Mouse (Mus musculus): ENCODE measurements around the gene Pygo1. TPM values are rescaled to one million over a fixed set of nuclear protein-coding genes. Genes with fewer than 3 reads are reported as not detected.

Pygo1 gene
- total RNA-seq, 1 experiment from 2014 or later = not detected

DNA sequence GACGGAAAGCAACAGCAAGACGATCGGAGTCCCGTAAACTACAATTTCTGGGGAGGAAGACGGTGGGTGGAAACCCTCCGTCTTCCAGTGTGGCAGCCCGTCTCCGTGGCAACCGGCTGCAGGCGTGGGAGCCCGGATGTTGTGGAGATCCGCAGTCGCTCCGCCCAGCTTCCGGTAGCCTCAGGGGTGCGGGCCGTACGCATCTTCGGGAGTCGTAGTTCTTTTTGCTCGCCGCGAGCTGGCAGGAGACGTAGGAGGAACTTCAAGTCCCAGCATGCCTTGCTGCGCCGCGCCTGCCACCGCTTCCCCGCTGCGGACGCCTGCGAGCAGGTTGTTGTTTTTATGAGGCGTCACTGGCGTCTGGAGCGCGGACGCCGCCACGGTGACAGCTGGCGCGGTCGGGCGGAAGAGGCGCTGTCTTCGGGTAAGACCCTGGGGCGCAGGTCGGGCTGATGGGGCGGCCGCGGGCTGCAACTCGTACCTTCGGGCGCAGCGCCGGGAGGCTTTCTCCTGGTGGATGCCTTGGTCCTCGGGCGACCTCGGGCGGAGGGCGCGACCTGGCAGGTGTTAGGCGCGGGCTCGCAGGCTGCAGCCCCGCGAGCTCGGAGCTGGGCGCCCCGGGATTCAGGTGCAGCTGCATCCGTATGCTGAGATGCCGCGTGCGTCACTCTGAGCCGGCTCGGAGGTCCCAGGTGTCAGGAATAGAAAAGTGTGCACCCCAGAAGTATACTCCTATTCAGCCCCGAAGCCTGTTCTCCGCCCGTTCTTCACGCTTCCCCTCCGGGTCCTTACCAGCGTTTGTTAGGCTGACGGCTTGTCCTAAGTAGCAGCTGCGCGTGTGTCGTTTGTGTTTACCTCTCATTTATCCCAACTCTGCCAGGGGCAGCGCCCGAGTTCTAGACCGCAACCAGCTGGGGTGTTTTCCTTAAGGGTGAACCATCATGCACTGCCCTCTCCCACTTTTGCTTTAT lies 60.1 kb downstream of the Pygo1 start, which contains the start of the genes Ccpg1os and Ccpg1:
Gene Ccpg1os (minus strand): TSS at position 133 of the 971 bp plus-strand sequence.
Gene Ccpg1 (plus strand): TSS at position 180 of the 971 bp plus-strand sequence.
- ATAC-seq (ENCODE audit: extremely low read depth, insufficient number of reproducible peaks, low FRiP score, poor library complexity, severe bottlenecking) = peak; percentile 98

DNA sequence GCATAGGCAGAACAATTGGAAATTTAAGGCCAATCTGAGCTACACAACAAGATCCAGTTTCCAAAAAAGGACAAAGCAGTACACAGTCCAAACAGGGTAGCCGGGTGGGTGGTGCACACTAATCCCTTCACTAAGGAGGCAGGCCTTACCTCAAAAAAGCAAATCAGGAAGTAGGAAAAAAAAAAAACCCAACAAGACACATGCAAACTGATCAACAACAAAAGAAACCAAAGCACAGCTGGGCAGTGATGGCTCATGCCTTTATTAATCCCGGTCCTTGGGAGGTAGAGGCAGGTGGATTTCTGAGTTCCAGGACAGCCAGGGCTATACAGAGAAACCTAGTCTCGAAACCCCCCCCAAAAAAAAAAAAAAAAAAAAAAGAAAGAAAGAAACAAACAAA lies 62.3 kb downstream of the Pygo1 start:
- ATAC-seq (ENCODE audit: extremely low read depth, insufficient number of reproducible peaks, low FRiP score, poor library complexity, severe bottlenecking) = no peak

DNA sequence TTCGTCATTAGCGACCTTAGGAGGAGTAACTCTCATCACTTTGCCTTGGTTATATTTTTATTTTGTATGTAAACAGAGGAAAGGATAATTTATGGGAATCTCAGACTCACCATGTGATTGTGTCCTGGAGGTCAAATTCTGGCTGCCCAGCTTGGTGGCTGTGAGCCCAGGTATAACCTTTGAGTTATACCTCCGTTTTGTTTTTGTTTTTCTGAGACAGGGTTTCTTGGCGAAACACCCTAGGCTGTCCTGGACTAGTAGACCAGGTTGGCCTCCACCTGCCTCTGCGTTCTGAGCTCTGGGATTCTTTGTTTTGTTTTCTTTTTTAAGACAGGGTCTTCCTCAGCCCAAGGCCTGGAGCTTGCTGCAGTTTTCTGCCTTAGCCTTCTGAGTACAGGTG lies 63.3 kb downstream of the Pygo1 start:
- no peak for ATAC-seq (ENCODE audit: extremely low read depth, insufficient number of reproducible peaks, low FRiP score, poor library complexity, severe bottlenecking)

- ATAC-seq (ENCODE audit: extremely low read depth, insufficient number of reproducible peaks, low FRiP score, poor library complexity, severe bottlenecking) = 0 out of 2 replicates have a peak, but pooled peaks have one; percentile 33
Observed at GRCm38 (mm10) chr9:72991420-72991819, 66.0 kb downstream of the Pygo1 start.

GRCm38 (mm10) chr9:72992576-72992975 lies 67.1 kb downstream of the Pygo1 start:
- no peak for ATAC-seq (ENCODE audit: extremely low read depth, insufficient number of reproducible peaks, low FRiP score, poor library complexity, severe bottlenecking)

DNA sequence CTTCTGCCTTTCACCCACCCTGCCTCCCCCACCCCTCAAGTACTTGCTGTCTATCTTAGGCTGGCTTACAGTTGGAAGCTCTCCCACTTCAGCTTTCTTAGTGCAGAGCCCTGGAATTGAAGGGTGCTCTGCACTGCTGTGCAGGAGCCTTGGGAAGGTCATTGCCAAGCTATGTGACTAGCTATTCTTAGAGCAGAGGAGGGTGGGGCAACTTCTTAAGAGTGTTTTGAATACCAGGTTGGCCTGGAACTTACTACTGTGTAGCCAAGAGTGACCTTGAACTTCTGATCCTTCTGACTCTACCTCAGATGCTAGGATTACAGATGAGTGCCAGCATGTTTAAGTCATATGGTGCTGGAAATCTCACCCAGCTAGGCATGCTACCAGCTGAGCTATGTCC lies 70.7 kb downstream of the Pygo1 start:
- ATAC-seq (ENCODE audit: extremely low read depth, insufficient number of reproducible peaks, low FRiP score, poor library complexity, severe bottlenecking) = no peak

DNA sequence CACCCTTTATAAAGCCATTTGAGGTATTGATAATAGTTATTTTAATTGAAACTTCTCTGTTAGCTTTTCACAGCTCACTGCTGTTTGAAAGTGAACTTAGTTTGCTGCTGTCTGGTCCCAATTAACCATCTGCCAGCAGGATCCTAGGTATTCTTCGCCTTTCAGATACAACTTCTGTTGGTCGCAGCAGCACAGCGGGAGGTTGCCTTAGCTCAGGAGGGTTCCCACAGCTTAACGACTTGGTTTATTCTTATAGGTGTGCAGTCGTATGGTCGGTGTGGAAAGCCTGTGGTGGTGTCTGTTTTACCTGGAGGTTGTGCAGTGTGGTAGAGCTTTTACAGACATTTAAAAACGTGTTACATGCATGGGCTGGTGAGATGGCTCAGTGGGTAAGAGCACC lies 71.4 kb downstream of the Pygo1 start:
- no peak for ATAC-seq (ENCODE audit: extremely low read depth, insufficient number of reproducible peaks, low FRiP score, poor library complexity, severe bottlenecking)

GRCm38 (mm10) chr9:73000487-73000886 lies 75.0 kb downstream of the Pygo1 start:
- no peak for ATAC-seq (ENCODE audit: extremely low read depth, insufficient number of reproducible peaks, low FRiP score, poor library complexity, severe bottlenecking)

- peak; percentile 31; the same call in 1 of the 2 replicates for ATAC-seq (ENCODE audit: extremely low read depth, insufficient number of reproducible peaks, low FRiP score, poor library complexity, severe bottlenecking)
Observed at GRCm38 (mm10) chr9:73001314-73002011, 76.0 kb downstream of the Pygo1 start.

Other genes starting within 250 kb of the Pygo1 start
- gene Prtg, start 118.8 kb upstream of the Pygo1 start, total RNA-seq (2017) = 0.12 TPM in 1 of 2 replicates, not detected in the other
- 1.5 and 1.7 TPM in 2 replicates for gene Dyx1c1, start 33.1 kb downstream of the Pygo1 start, total RNA-seq (2017)
- 0.58 TPM in 1 of 2 replicates, not detected in the other for gene Gm44503, start 33.2 kb downstream of the Pygo1 start, total RNA-seq (2017)
- gene Ccpg1os, start 59.7 kb downstream of the Pygo1 start, total RNA-seq (2017) = 19.4 and 19.9 TPM in 2 replicates
- 527 and 583 TPM in 2 replicates for gene Ccpg1, start 59.8 kb downstream of the Pygo1 start, total RNA-seq (2017)
- 9.6 and 10.8 TPM in 2 replicates for gene Pigb, start 114.7 kb downstream of the Pygo1 start, total RNA-seq (2017)
- gene Rab27a, start 119.2 kb downstream of the Pygo1 start, total RNA-seq (2017) = 150 and 155 TPM in 2 replicates
- 8.7 and 10.7 TPM in 2 replicates for gene Khdc3, start 176.2 kb downstream of the Pygo1 start, total RNA-seq (2017)
- gene Gm20509, start 176.8 kb downstream of the Pygo1 start, total RNA-seq (2017) = not detected in 2 replicates
- 38.6 and 52.1 TPM in 2 replicates for gene Rsl24d1, start 187.8 kb downstream of the Pygo1 start, total RNA-seq (2017)

All from neutrophil, adult 5-6 weeks (primary cell).